Mouse (Mus musculus) left cerebral cortex, adult 11 months (tissue): ENCODE measurements around the gene Arl11.

ENCODE experiments used
- DNase-seq: peaks from one replicate; pipeline ENCODE4 v3.0.0; 2022; ENCODE audit warnings: low spot score

Gene Arl11

DNA sequence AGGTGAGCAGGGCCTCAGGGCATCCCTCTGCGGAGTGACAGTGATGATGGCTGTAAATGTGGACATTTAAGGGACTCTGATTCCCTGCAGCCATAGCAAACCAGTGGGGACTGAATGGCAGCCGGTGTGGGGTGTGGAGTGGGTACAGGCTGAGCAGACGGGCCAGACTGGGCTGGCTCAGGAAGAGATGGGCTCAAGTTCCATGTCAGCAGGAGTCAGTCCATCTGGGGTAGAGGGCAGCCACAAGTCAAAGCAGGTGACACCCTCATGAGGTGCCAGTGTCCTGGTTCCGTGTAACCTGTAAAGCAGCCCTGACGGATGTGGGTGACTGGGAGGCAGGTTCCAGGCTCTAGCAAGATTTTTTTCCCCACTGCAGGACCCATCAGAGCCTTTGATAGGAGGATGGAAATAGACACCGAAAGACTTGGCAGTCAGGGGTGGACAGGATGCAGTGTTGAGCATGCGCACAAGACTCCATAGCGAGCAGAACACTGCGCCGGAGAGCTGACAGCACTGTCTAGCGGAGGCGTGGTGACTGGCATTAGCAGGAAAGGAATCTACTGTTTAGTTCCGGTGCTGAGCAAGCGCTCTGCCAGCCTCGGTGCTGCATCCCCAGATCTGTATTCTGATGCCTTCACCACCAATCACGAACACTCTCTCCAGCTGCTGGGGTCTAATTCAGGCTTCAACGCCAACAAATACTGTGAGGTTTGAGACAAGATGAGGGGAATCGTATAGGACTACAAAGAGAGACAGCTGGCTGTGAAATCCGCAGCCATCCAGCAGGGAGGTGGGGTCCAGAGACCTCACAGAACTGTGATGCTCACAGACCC lies 18.3 kb downstream of the Arl11 start:
- DNase-seq, result peak; percentile 86

DNA sequence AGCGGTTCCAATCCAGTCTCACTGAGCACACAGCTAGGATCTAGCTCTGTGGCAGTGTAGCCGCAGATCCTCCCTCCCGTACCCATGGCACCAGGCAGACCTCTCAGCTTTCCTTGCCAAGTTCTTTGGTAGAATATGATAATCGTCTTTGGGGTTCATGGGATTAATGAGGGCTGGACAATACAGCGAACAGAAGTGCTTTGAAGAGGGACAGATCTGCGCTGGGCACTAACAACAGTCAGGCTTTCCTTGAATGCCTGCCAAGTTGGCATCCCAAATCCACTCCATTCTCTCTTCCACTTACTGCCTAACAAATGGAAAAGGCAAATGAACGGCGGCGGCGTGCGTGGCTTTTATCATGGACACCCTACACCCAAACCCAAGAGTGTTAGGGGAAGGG lies 21.0 kb downstream of the Arl11 start:
- DNase-seq, result no peak

DNA sequence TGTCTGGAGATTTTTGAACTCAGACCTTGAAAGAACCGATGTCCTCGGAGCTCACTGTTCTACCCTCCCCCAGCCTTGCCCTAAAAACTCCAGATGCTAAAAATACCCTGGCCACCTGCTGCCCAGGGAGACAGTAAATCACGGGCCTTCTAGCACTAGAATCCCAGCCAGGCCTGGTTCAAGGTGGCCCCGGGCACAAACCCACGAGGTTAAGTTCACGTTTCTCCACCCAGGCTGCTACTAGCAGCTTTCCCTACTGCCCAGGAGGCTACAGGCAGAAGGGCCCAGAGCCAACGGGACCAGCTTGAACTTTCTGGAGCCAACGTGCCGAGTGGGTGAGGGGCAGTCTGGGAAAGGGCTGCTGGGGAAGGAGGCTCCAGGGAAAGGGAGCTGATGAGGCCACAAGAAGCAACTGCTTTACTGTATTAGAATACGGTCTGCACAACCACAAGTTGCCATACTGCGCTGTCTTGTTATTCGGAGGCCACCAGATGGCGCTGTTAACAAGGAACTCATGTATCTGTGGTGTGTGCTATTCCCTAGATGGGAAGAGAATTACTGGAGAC lies 21.5 kb downstream of the Arl11 start:
- DNase-seq, result peak; percentile 46

DNA sequence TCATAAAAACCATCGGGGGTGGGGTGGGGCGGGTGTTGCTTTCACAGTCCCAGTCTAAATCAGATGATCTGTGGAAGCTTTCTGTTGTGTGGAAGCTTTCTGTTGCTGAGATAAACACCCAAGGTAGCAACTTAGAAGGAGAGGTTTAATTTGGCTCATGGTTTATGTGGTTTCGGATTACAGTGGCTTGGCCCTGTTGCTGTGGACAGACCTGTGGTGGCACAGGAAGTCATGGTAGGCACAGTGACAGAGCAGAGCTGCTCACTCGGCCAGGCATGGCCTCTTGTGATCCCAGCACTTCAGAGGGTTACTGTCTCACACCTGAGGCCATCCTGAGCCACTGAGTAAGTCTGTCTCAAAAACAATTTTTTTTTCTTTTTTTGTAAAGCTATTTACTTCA lies 29.8 kb downstream of the Arl11 start:
- DNase-seq, result no peak

DNA sequence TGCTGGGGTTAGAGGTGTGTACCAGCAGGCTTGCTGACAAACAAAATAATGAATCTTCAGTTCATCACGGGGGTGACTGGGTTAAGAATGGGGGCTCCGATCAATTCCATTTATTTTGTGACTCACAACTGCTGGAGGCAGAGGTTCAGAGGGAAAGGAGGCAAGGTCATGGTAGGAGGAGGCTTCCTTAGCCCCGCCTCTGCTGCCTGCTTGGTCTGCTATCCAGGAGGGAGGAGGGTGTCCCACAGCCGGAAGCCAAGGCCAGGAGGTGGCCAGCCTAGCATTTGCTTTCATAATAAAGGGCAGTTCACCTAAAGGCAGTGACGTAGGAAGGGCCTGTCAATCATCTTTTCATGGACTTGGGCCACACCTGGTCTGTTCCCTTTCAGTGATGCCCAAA lies 35.0 kb downstream of the Arl11 start:
- no peak for DNase-seq

DNA sequence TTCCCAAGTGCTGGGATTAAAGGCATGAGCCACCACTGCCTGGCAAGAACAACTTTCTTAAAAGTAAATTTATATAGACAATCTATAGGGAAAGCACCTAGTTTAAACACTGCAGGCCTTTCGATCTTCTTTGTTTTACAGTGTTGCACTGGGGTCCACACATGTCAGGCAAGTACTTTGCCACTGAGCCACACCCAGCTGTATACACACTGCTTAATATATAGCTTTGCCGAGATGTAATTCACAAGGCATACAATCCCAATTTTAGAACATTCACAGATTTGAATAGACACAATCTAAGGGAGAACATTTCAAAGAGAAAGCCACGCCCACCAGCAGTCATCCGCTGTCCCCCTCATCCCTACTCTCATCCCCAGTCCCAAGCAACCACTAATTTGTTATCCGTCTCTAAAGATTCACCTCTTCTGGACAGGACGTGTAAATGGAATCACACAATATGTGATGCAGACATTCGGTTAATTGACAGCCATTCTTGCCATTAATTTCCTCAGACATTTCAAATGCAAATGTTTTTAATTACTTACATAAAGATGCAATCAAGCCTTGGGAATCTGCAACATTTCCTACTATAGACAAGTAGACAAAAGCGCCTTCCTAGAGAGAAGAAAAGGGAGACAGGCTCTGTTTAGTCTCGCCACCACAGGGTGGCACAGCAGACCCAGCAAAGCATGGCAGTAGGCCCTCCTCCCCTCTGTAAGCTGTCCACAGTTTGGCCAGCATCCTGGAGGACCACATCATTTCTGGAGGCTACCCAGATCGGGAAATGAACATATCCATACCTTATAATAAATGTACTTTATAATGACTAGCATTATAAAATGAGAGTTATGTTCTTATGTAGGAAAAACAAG lies 37.5 kb downstream of the Arl11 start:
- DNase-seq, result no peak

DNA sequence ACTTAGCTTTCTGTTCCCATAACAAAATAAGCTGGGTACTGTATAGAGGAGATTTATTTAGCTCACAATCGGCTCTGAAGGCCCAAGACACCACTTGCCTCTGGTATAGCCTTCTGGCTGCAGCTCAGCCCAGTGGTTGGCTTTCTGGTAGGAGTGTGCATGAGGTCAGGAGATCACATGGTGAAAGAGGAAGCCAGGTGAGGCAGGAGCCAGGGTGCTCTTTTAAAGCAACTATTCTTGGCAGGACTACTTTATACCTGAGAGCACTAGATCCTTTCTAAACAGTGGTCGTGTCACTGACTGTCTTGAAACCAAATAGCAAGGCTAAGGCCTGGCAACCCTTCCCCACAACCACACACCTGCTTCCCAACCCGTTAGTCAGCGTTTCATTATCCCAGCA lies 40.3 kb downstream of the Arl11 start:
- no peak for DNase-seq

DNA sequence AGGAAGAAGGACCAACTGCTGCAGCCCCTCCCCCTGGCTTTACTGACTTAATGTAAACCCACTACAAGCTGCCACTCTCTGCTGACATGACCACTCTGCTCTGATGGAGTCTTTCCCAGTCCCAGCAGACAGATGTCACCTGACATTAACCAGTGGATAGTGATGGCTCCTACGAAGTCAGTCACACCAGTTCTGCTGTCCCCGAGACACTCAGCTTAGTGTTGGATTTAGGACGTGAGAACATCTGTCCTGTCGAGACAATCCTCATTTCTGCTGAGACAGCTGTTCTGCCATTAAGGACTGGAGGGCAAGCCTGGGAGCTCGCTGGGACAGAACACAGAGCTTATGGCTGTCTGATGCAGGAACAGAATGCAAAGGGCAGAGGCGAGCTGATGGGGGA lies 41.3 kb downstream of the Arl11 start:
- no peak for DNase-seq

DNA sequence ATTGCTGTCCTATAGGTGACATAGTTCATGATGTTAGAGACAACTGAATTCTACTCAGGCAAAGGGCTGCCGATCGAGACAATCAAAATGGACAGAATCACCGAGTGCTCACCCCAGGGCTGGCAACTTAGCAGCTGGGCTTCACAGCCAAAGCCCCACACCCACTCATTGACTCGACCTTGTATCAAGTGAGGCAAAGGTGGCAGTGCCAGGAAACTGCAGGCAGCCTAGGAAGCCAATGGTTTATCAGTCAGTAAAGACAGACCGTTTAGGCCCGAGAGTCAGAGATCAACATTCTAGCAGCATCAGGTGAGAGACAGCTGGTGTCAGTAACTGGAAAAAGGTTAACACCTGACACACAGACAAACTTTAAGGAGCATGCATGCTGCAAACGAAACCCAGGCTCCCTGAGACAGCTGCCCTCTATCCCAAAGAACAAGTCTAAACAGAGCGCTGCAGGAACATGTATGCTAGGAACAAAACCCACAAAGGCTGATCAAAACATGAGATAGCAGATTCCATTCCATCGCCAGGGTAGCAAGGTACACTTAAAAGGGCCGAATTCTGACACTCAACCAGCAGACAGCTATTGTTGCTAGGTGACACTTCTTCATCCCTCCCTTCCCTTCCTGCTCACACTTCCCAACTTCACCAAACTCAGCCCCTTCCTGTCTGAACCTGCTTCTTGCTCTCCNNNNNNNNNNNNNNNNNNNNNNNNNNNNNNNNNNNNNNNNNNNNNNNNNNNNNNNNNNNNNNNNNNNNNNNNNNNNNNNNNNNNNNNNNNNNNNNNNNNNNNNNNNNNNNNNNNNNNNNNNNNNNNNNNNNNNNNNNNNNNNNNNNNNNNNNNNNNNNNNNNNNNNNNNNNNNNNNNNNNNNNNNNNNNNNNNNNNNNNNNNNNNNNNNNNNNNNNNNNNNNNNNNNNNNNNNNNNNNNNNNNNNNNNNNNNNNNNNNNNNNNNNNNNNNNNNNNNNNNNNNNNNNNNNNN lies 45.0 kb downstream of the Arl11 start:
- DNase-seq, result no peak

DNA sequence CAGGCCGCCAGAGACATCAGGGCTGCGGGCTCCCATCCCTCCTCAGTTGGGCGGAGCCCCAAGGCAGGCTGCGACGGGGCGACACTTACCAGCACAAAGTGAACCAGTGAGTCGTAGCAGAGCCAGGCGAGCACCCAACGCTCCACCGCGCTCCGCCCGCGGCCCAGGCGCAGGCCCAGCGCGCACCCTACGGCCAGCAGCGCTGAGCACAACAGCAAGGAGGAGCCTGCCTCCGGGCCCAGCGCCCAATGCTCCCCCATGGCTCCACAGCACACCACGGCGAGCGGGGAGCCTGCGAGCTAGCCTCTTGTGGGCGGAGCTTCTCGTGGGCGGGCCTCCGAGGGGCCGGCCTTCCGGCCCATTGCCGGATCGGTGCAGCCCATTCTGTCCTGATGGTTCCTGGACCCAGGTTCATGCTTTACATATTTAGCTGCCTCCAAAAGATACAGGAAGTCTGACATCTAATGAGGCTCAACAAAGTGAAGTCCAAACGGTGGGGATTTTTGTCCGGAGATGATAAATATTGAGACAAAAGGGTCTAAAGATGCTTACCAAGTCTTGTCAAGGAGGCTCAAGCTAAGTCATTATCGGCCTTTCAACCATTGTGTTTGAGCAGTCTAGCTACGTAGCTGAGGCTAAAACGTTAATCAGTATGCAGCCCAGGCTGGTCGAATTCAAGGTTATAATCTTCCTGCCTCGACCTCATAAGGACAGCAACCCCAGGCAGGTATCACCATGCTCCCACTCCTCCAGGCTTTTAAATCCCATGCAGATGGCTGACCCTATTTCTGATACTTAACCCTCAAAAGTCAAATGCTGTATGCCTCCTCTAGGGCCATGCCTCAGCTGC lies 50.8 kb downstream of the Arl11 start, which contains the start of gene Ebpl:
Gene Ebpl, minus strand, starts transcription at position 309 of the 850 bp plus-strand sequence.
- peak; percentile 87 for DNase-seq

DNA sequence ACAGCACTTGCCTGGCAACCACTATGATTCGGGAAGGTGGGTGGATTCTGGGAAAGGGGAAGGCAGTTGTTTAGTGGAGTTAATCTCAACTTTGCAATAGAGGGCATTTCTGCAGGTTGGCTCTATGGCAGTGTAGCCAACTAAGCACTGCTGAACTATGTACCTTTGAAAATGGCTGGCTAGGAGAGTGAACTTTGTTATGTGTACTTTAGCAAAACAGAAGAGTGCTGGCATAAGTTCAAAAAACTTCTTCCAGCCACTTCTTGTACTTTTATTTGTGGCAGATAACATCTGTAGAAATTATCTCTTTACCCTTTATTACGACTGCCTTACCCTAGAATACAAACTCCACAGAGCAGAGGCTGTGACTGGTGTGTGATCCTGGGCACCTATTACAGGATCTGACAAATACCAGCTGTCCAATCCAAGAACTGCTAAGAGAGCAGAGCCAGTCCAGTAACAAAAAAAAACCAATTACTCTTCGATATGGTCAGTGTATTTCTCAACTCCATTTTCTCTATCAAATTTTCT lies 51.5 kb downstream of the Arl11 start:
- no peak for DNase-seq
